Mouse (Mus musculus) midbrain, embryonic 11.5 days (tissue): ENCODE results near the gene Coq8b. TPM values are rescaled to one million over a fixed set of nuclear protein-coding genes. Genes with fewer than 3 reads are reported as not detected.

Experiments used
- ATAC-seq: fragments of 200-750 bp; cut with Nextera tagmentation; 2 replicates; pipeline ENCODE4 v1.8.0; 2017; ENCODE audit warnings: moderate TSS enrichment, moderate library complexity; ENCODE audit not compliant: low FRiP score
- DNase-seq: peaks from one replicate; pipeline ENCODE4 v3.0.0; 2015; ENCODE audit warnings: low spot score; ENCODE audit errors: missing footprints
- H3K27ac ChIP-seq: fragments of 300-500 bp; sonication (generic); 2 replicates; pipeline ENCODE4 v1.5.1; 2014; ENCODE audit warnings: low read depth, low read length
- H3K27me3 ChIP-seq: fragments of 300-500 bp; sonication (generic); 2 replicates; pipeline ENCODE4 v1.6.1; 2014; ENCODE audit warnings: mild to moderate bottlenecking, low read length, moderate library complexity, mixed read lengths; ENCODE audit not compliant: control insufficient read depth, insufficient read depth
- H3K36me3 ChIP-seq: fragments of 300-500 bp; sonication (generic); 2 replicates; pipeline ENCODE4 v1.6.1; 2014; ENCODE audit warnings: mild to moderate bottlenecking, low read length, moderate library complexity, mixed read lengths; ENCODE audit not compliant: control insufficient read depth, insufficient read depth
- H3K4me1 ChIP-seq: fragments of 300-500 bp; sonication (generic); 2 replicates; pipeline ENCODE4 v1.6.1; 2014; ENCODE audit warnings: low read length; ENCODE audit not compliant: control insufficient read depth, insufficient read depth
- H3K4me2 ChIP-seq: fragments of 300-500 bp; sonication (generic); 2 replicates; pipeline ENCODE4 v1.6.1; 2014; ENCODE audit warnings: mild to moderate bottlenecking, moderate library complexity
- H3K4me3 ChIP-seq: fragments of 300-500 bp; sonication (generic); 2 replicates; pipeline ENCODE4 v1.5.1; 2014; ENCODE audit warnings: low read depth, low read length
- H3K9ac ChIP-seq: fragments of 300-500 bp; sonication (generic); 2 replicates; pipeline ENCODE4 v1.6.1; 2014; ENCODE audit warnings: low read length
- H3K9me3 ChIP-seq: fragments of 300-500 bp; sonication (generic); 2 replicates; pipeline ENCODE4 v1.6.1; 2016; ENCODE audit warnings: low read length; ENCODE audit not compliant: control insufficient read depth
- WGBS: fragments of 180-500 bp; shearing (Covaris S2); extraction: QIAGEN DNeasy Blood & Tissue Kit; methylation state at CpG from one replicate; pipeline ENCODE4 v1.1.7; 2014; 5-methylcytosine and 5-hydroxymethylcytosine counted together
- polyA plus RNA-seq: library from polyadenylated mRNA; unstranded; fragments of >200 nt; fragmentation: Nextera tagmentation; extraction: Ambion mirVana; gene quantifications from 2 replicates; pipeline ENCODE4 v1.2.1, GENCODE M21; 2014

Coq8b gene
- 16.1 and 16.6 TPM in 2 replicates for polyA plus RNA-seq

DNA sequence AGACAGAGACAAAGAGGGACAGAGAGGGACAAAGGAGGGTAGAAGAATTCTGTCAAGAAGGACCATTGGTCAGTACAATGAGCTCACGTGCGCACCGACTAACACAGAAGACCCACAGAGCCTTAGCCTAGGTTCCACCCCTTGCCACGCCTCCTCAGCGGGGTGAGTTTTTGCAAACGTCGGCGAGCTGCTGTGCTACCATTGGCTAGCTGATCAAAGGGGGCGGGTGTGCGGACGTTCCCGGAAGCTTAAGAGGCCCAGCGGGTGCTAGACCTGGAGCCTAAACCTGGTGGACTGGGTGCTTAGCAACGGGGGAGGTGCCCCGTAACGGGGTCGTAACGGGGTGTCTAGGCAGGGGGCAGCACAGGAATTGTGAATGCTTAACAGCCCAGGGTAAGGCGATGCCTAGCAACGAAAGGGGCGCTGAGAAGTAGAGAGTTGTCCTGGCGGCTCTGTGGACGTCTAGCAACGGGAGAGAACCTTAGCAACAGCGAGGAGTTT is at the start of gene Coq8b:
Coq8b (plus strand) TSS at position 243 of the 501 bp plus-strand sequence.
- H3K27me3 ChIP-seq, result no peaks in the 10 kb centered on the region
- DNase-seq (peak; percentile 99), ATAC-seq (peak; percentile 92)
- H3K27ac ChIP-seq, result peak within 1 kb of the TSS; percentile 78
- no peaks in the 10 kb centered on the region for H3K9me3 ChIP-seq
- H3K4me2 ChIP-seq, result peak within 1 kb of the TSS; percentile 68
- H3K36me3 ChIP-seq, result no peaks in the 10 kb centered on the region
- H3K4me1 ChIP-seq, result peaks cover 7% of the 10 kb centered on the region
- peak within 1 kb of the TSS; percentile 42 for H3K4me3 ChIP-seq
- under 1% methylated on average over 25 of the region's 25 CpGs for WGBS
- peak within 1 kb of the TSS; percentile 59 for H3K9ac ChIP-seq

DNA sequence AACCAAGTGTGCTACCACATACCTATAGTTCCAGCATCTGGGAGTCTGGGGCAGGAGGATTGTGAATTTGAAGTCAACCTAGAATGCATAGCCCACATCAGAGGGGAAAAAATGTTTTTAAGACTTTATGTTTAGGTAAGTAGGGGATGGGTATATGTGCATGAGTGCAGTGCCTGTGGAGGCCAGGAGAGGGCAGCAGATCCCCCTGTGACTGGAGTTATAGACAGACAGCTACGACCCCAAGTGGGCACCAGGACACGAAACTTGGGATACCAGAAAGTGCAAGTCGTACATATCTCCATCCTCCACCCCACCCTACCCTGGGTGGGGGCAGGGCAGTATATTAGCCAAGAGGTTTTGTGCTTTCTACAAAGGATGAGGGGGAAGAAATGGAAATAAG is 47.9 kb upstream of the Coq8b start:
- no peak for ATAC-seq
- H3K9ac ChIP-seq, result no peak overlapping the region
- peak; percentile 94 for DNase-seq
- no peak overlapping the region for H3K4me3 ChIP-seq
- H3K4me1 ChIP-seq, result peaks cover 2% of the 10 kb centered on the region; the same call in 1 of the 2 replicates
- H3K27ac ChIP-seq, result no peak overlapping the region
- peaks cover 40% of the 10 kb centered on the region for H3K36me3 ChIP-seq
- no peaks in the 10 kb centered on the region for H3K27me3 ChIP-seq
- no peaks in the 10 kb centered on the region for H3K9me3 ChIP-seq
- no peak overlapping the region for H3K4me2 ChIP-seq
- WGBS, result 76% methylated on average over 3 of the region's 3 CpGs

DNA sequence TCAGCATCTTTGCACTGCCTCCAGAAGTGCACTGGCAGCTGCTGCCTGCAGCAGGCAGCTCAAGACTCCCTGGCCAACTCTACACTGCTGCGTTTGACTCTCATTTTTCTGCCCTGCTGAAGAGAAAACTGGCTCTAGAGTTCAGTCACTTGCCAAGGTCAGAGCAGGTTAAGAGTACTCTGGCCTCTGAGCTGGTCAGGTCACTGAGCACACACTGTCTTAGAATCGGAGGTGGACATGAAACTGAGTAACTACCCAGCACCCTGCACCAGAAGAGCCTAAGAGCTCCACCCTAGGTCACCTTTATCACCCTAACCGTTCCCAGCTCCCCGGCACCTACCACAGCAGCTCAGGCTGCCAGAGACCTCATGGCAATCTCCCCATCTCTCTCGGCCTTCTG is 46.8 kb upstream of the Coq8b start:
- H3K36me3 ChIP-seq, result peaks cover 50% of the 10 kb centered on the region

DNA sequence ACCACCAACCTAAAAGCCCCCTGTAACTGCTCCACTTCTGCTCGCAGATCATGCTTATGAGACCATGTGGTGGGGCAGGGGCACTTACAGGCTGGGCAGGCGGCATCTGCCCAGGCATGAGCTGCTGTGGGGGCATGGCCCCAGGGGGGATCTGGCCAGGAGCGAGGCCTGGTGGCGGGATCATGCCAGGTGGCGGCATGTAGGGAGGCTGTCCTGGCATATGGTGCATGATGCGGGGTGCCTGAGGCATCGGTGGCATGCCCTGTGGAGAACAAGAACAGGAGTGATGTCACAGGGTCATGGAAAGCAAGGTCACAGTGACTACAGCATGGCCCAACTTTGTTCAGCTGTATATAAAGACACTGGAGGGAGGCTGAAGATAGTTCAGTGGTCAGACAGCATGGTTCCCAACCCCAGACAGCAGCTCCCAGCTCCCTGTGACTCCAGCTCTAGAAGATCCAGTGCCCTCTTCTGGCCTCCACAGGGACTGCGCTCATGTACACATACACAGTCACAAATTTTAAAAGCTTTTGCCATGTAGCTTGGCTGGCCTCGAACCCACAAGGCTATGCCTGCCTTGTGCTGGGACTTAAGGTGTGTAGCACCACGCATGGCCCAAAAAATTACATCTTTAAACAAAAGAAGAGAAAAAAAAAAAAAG is 43.4 kb upstream of the Coq8b start:
- Histone ChIP-seq H3K27me3 (no peaks in the 10 kb centered on the region), H3K27ac (no peak overlapping the region), H3K9ac (no peak overlapping the region), H3K4me2 (no peak overlapping the region), H3K36me3 (peaks cover 64% of the 10 kb centered on the region), H3K4me3 (no peak overlapping the region), H3K9me3 (no peaks in the 10 kb centered on the region), H3K4me1 (peaks cover 6% of the 10 kb centered on the region)
- 97% methylated on average over 10 of the region's 10 CpGs for WGBS
- ATAC-seq (no peak), DNase-seq (peak; percentile 19)

More for the DNA sequence above, 46.8 kb upstream of the Coq8b start:
- Histone ChIP-seq H3K27me3 (no peaks in the 10 kb centered on the region), H3K4me1 (no peaks in the 10 kb centered on the region), H3K9me3 (no peaks in the 10 kb centered on the region), H3K4me2 (no peak overlapping the region), H3K4me3 (no peak overlapping the region), H3K9ac (no peak overlapping the region), H3K27ac (no peak overlapping the region)
- DNase-seq, result peak; percentile 68
- WGBS, result 94% methylated on average over 5 of the region's 5 CpGs
- ATAC-seq, result no peak

DNA sequence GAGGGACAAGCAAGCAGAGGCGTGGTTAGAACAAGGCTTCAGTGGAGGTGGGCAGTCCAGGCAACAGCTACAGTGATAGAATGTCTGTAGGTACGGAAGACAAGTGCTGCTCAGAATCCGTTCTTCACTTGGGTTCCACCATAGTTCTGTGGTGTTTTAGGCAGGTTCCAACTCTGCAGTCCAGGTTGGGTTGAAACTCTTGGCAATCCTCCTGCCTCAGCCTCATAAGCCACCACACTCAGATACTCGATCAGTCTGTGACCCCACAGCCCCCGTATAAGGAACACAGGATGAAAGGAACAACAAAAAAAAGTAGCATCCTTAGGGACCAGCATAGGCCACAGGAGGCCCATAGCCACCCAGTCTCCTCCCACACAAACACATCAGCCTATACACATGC is 40.4 kb upstream of the Coq8b start:
- Histone ChIP-seq H3K27me3 (no peaks in the 10 kb centered on the region), H3K9me3 (no peaks in the 10 kb centered on the region), H3K9ac (no peak overlapping the region), H3K36me3 (peaks cover 45% of the 10 kb centered on the region), H3K4me1 (peaks cover 17% of the 10 kb centered on the region), H3K27ac (no peak overlapping the region), H3K4me3 (no peak overlapping the region), H3K4me2 (no peak overlapping the region)
- 92% methylated on average over 5 of the region's 5 CpGs for WGBS
- no peak for ATAC-seq
- DNase-seq, result peak; percentile 69

DNA sequence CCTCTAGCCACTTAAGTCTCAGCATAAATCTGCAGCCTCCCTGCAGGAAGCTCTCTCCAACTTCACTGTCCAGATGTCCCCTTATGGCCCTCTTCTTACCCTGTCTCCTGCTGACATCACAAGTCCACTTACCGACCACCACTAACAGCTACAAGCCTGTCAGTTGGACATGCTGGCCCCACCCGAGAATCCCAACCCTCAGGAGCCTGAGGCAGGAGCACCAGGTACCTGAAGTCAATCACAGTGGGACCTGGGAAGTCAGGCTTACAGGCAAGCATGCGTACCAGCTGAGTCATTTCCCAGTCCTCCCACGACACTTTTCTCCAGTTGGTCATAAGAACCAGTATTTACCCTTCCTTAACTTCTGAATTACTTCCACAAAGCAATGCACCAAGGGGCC is 39.1 kb upstream of the Coq8b start:
- H3K27me3 ChIP-seq, result no peaks in the 10 kb centered on the region
- no peaks in the 10 kb centered on the region for H3K9me3 ChIP-seq
- ATAC-seq (no peak), DNase-seq (peak; percentile 73)
- peaks cover 37% of the 10 kb centered on the region for H3K36me3 ChIP-seq
- no peak overlapping the region for H3K4me2 ChIP-seq
- H3K9ac ChIP-seq, result no peak overlapping the region
- H3K4me3 ChIP-seq, result no peak overlapping the region
- WGBS, result 90% methylated on average over 4 of the region's 4 CpGs
- H3K27ac ChIP-seq, result no peak overlapping the region
- H3K4me1 ChIP-seq, result peaks cover 17% of the 10 kb centered on the region

DNA sequence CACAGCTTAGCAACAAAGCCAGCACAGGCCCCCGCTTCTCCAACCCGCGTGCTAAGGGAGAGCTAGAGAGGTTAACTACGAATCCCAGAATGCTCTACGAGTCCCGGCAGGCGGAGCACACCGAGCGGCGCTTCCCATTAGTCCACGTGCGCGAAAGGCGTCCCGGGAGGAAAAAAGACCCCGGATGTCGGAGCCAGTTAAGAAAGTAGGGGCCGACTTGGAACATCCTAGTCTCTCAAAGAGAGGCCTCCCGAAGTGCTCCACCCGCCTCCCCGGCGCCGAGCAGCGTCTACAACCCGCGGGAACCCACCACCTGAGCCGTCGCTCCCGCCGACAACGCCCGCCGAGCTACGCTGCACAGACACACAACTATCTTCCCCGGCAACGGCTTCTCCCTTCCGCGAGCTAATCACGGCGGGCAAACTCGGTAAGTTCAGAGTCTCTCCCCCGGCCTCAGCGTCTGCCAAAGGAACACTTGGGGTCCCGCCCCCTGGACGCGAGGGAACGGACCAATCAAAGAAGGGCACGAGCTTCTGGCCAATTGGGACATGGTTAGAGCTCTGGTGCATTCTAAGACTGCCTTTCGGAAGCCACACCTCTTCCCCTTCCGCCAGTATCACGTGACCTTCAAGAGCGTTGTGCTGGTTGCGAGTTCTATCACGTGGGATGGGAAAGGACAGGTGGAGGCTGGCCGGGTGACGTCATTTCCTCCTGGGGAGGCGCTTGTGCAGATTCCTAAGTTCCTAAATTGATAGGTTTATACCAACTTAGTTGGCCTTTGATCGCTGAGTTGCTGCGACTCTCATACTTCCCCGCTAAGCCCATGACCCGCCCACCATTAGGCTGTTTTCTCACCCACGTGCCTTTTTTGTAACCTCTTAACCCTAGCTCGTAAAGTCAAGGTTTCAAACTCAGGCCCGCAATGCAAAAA is 36.9 kb upstream of the Coq8b start, which contains the start of the genes BC024978 and Snrpa:
BC024978 (plus strand) TSS at position 101 of the 931 bp plus-strand sequence.
Snrpa (minus strand) TSS at position 591 of the 931 bp plus-strand sequence.
- DNase-seq, result peak; percentile 97
- Histone ChIP-seq H3K4me3 (peak within 1 kb of the TSS; percentile 91), H3K9me3 (no peaks in the 10 kb centered on the region), H3K4me2 (peak within 1 kb of the TSS; percentile 58), H3K4me1 (peaks cover 17% of the 10 kb centered on the region), H3K27ac (peak within 1 kb of the TSS; percentile 97), H3K27me3 (no peaks in the 10 kb centered on the region), H3K36me3 (peaks cover 15% of the 10 kb centered on the region), H3K9ac (peak within 1 kb of the TSS; percentile 96)
- peak; percentile 99 for ATAC-seq
- under 1% methylated on average over 64 of the region's 64 CpGs for WGBS

DNA sequence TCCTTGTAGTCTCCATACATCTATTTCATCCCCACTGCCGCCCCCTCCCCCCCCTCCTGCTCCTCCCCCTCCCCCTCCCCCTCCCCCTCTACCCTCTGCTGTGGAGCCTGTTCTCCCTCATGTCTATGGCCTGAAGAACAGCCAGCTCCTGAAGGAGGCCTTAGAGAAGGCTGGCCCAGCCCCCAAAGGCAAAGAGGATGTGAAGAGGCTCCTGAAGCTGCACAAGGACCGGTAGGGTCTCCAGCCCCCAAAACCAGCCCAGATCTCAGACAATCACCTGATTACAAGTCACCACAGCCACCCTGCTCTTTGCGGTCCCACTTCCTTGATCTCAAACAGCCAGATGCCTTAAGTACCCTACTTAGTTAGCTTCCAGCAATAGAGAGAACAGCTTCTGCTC is 35.7 kb upstream of the Coq8b start:
- Histone ChIP-seq H3K4me3 (no peak overlapping the region), H3K9ac (no peak overlapping the region), H3K27me3 (no peaks in the 10 kb centered on the region), H3K4me1 (peaks cover 17% of the 10 kb centered on the region), H3K4me2 (no peak overlapping the region), H3K27ac (no peak overlapping the region), H3K9me3 (no peaks in the 10 kb centered on the region), H3K36me3 (peaks cover 6% of the 10 kb centered on the region)
- 79% methylated on average over 3 of the region's 3 CpGs for WGBS
- DNase-seq (no peak), ATAC-seq (no peak)
